8 mouse cellular contexts compared by ENCODE assay signal in the genomic region with DNA sequence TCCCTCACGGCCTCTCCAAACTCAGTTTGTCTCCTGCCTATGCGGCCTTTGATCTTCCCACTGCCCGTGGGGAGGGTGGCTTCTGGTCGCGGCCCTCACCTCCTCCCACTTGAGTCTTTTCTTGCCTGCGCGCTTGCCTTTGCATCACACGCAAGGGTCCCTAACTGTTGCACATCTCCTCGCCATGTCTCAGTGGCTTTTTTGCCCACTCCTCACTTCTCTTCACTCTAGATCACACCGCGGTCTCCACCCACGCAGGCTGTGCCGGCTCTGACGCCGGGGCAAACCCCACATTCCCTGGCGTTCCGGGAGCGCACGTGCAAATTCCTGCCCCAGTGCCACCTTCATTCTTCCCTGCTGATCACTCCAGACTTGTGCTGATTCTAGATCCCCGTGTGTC. TPM values are rescaled to one million over a fixed set of nuclear protein-coding genes. Genes with fewer than 3 reads are reported as not detected.
DNase-seq lines count a peak whose midpoint lies in the region; ATAC-seq and TF ChIP-seq lines count a peak whose summit lies in the region.

No protein-coding gene starts in this region.

- H3K4me2 ChIP-seq in CH12.LX (ENCODE audit: insufficient read depth, low read depth, poor library complexity, severe bottlenecking), result peak overlapping the region; percentile 39; the same call in 1 of the 2 replicates
- peak overlapping the region; percentile 76 for H3K4me2 ChIP-seq in embryonic facial prominence, embryonic 15.5 days (replicated peaks)
- peak overlapping the region; percentile 86 for H3K4me2 ChIP-seq in hindbrain, embryonic 13.5 days
- peak overlapping the region; percentile 90 for H3K4me2 ChIP-seq in liver, embryonic 12.5 days
- H3K4me2 ChIP-seq in neural tube, embryonic 14.5 days (ENCODE audit: low read depth, low read length), result peak overlapping the region; percentile 95

- no peaks in the 10 kb centered on the region for H3K9me3 ChIP-seq in CH12.LX (replicated peaks; ENCODE audit: low read length)
- H3K9me3 ChIP-seq in embryonic facial prominence, embryonic 15.5 days (replicated peaks), result no peaks in the 10 kb centered on the region
- H3K9me3 ChIP-seq in hindbrain, embryonic 13.5 days, result no peaks in the 10 kb centered on the region
- no peaks in the 10 kb centered on the region for H3K9me3 ChIP-seq in liver, embryonic 12.5 days (replicated peaks)
- H3K9me3 ChIP-seq in neural tube, embryonic 14.5 days (ENCODE audit: control insufficient read depth, low read length), result no peaks in the 10 kb centered on the region

- intact Hi-C loops in gastrocnemius, adult 2 months (cut with DNase I), result no loop called here
- intact Hi-C loops in gastrocnemius, postnatal 36 days (cut with DNase I), result loop anchor here (5.0 kb wide), 1 partner anchor 44 kb away; a partner anchor contains a TSS

- H3K79me2 ChIP-seq in CH12.LX (replicated peaks; ENCODE audit: control insufficient read depth, extremely low read depth, insufficient read depth, poor library complexity, severe bottlenecking), result peaks cover 63% of the 10 kb centered on the region

- no peak for TF ChIP-seq EP300 in CH12.LX (IDR thresholded peaks at IDR 0.05; ENCODE audit: low read length)

- in situ Hi-C loops in CH12.LX (cut with MboI; ENCODE audit: low pct_ligation_motif_present, low pct_unique_long_range_greater_than_20kb, low sequenced_read_pairs), result loop anchor here (5.0 kb wide), 1 partner anchor 34 kb away; no protein-coding TSS in a partner anchor

- WGBS in embryonic facial prominence, embryonic 15.5 days, result under 1% methylated on average over 20 of the region's 20 CpGs
- 0% methylated on average over 20 of the region's 20 CpGs for WGBS in hindbrain, embryonic 13.5 days
- WGBS in liver, embryonic 12.5 days (ENCODE audit: insufficient replicate concordance), result 0% methylated on average over 20 of the region's 20 CpGs
- under 1% methylated on average over 20 of the region's 20 CpGs for WGBS in neural tube, embryonic 14.5 days

- peaks cover 41 to 59% of the 10 kb centered on the region in 2 experiments for H3K36me3 ChIP-seq in CH12.LX (replicated peaks in 1 of 2; ENCODE audit: control insufficient read depth in 1 of 2, insufficient read depth in 1 of 2, low read length in 1 of 2)
- peaks cover 47% of the 10 kb centered on the region for H3K36me3 ChIP-seq in embryonic facial prominence, embryonic 15.5 days
- peaks cover 45% of the 10 kb centered on the region for H3K36me3 ChIP-seq in hindbrain, embryonic 13.5 days
- H3K36me3 ChIP-seq in liver, embryonic 12.5 days, result peaks cover 58% of the 10 kb centered on the region
- peaks cover 17% of the 10 kb centered on the region for H3K36me3 ChIP-seq in neural tube, embryonic 14.5 days (ENCODE audit: control insufficient read depth, insufficient read depth, low read length)

- no peak for TF ChIP-seq POLR2A in CH12.LX (IDR thresholded peaks at IDR 0.05; ENCODE audit: low read depth, low read length)

- peak; percentile 45 for DNase-seq in gastrocnemius, adult 2 months
- no peak for DNase-seq in gastrocnemius, postnatal 36 days
- no peak for DNase-seq in CH12.LX (ENCODE audit: extremely low read depth)
- no peak for DNase-seq in urinary bladder, adult 2 months (ENCODE audit: low spot score)

- TF ChIP-seq RAD21 in CH12.LX (IDR thresholded peaks at IDR 0.05; ENCODE audit: low read depth, low read length), result no peak

- peak; percentile 13; the same call in 1 of the 2 replicates for ATAC-seq in embryonic facial prominence, embryonic 15.5 days (ENCODE audit: insufficient number of reproducible peaks, low FRiP score, low TSS enrichment, low read depth)
- no peak; the same call in 1 of the 2 replicates for ATAC-seq in hindbrain, embryonic 13.5 days (ENCODE audit: low FRiP score)
- 0 out of 2 replicates have a peak, but pooled peaks have one; percentile 0 for ATAC-seq in liver, embryonic 12.5 days
- ATAC-seq in neural tube, embryonic 14.5 days (ENCODE audit: low read depth), result no peak; the same call in 1 of the 2 replicates

- no peak for TF ChIP-seq CTCF in gastrocnemius, adult 2 months (IDR thresholded peaks at IDR 0.05)
- no peak for TF ChIP-seq CTCF in CH12.LX (conservative IDR thresholded peaks at IDR 0.05 in 1 of 2, IDR thresholded peaks at IDR 0.05 in 1 of 2; ENCODE audit: low read depth in 2 of 2, low read length in 2 of 2)

- H3K4me3 ChIP-seq in gastrocnemius, adult 2 months, result peak overlapping the region; percentile 89
- H3K4me3 ChIP-seq in CH12.LX (replicated peaks in 1 of 3; ENCODE audit: low read depth in 2 of 3, low read length in 2 of 3, poor library complexity in 1 of 3), result peak overlapping the region; percentile 91 to 93 (median 92)
- H3K4me3 ChIP-seq in embryonic facial prominence, embryonic 15.5 days (replicated peaks), result peak overlapping the region; percentile 99
- H3K4me3 ChIP-seq in hindbrain, embryonic 13.5 days, result peak overlapping the region; percentile 96
- H3K4me3 ChIP-seq in liver, embryonic 12.5 days, result peak overlapping the region; percentile 91
- peak overlapping the region; percentile 87 for H3K4me3 ChIP-seq in neural tube, embryonic 14.5 days (ENCODE audit: low read depth, low read length)

- peaks cover 2 to 31% of the 10 kb centered on the region in 2 experiments; a peak in 3 of 4 replicates for H3K4me1 ChIP-seq in CH12.LX (ENCODE audit: control insufficient read depth in 1 of 2, insufficient read depth in 2 of 2)
- peaks cover 25% of the 10 kb centered on the region for H3K4me1 ChIP-seq in embryonic facial prominence, embryonic 15.5 days
- H3K4me1 ChIP-seq in hindbrain, embryonic 13.5 days (replicated peaks), result peaks cover 41% of the 10 kb centered on the region
- H3K4me1 ChIP-seq in liver, embryonic 12.5 days, result peaks cover 34% of the 10 kb centered on the region
- peaks cover 15% of the 10 kb centered on the region for H3K4me1 ChIP-seq in neural tube, embryonic 14.5 days (ENCODE audit: control insufficient read depth, insufficient read depth, low read length)

- H3K9ac ChIP-seq in CH12.LX (ENCODE audit: insufficient read depth, low read depth), result peak overlapping the region; percentile 74
- H3K9ac ChIP-seq in embryonic facial prominence, embryonic 15.5 days, result peak overlapping the region; percentile 71
- peak overlapping the region; percentile 82 for H3K9ac ChIP-seq in hindbrain, embryonic 13.5 days
- peak overlapping the region; percentile 85 for H3K9ac ChIP-seq in liver, embryonic 12.5 days
- H3K9ac ChIP-seq in neural tube, embryonic 14.5 days (replicated peaks; ENCODE audit: low read depth, low read length), result peak overlapping the region; percentile 76

- H3K27me3 ChIP-seq in CH12.LX (replicated peaks), result no peaks in the 10 kb centered on the region
- no peaks in the 10 kb centered on the region for H3K27me3 ChIP-seq in embryonic facial prominence, embryonic 15.5 days
- H3K27me3 ChIP-seq in hindbrain, embryonic 13.5 days, result no peaks in the 10 kb centered on the region
- H3K27me3 ChIP-seq in liver, embryonic 12.5 days (replicated peaks), result no peaks in the 10 kb centered on the region
- no peaks in the 10 kb centered on the region for H3K27me3 ChIP-seq in neural tube, embryonic 14.5 days (ENCODE audit: control insufficient read depth, insufficient read depth, low read length)

- dilution Hi-C loops in CH12.LX (cut with MboI; ENCODE audit: extremely low pct_ligation_motif_present, extremely low pct_unique_long_range_greater_than_20kb, low sequenced_read_pairs), result no loop called here

- H3K27ac ChIP-seq in gastrocnemius, adult 2 months, result peak overlapping the region; percentile 94
- peak overlapping the region; percentile 57 for H3K27ac ChIP-seq in CH12.LX (ENCODE audit: insufficient read depth, low read depth)
- H3K27ac ChIP-seq in embryonic facial prominence, embryonic 15.5 days (replicated peaks), result peak overlapping the region; percentile 84
- H3K27ac ChIP-seq in hindbrain, embryonic 13.5 days, result peak overlapping the region; percentile 85
- H3K27ac ChIP-seq in liver, embryonic 12.5 days, result peak overlapping the region; percentile 98
- H3K27ac ChIP-seq in neural tube, embryonic 14.5 days (ENCODE audit: low read depth, low read length), result peak overlapping the region; percentile 75

RNA-seq across cellular contexts. Expression of a gene that starts 0.5 kb away (rescaled TPM):
- 10 to 100 TPM; 10.8 to 12.2 TPM for total RNA-seq in gastrocnemius, adult 2 months (2021)
- total RNA-seq in gastrocnemius, postnatal 36 days (2021), result 1 to 10 TPM; 9.3 to 9.9 TPM
- total RNA-seq in CH12.LX (2012; rRNA removed), result 44.7 and 53.7 TPM in 2 replicates
- 56.3 and 56.5 TPM in 2 replicates for total RNA-seq in CH12.LX (2014; rRNA removed)
- polyA plus RNA-seq in CH12.LX (2012; ENCODE audit: insufficient read length, low read depth), result 53.3 and 55.1 TPM in 2 replicates
- polyA plus RNA-seq in embryonic facial prominence, embryonic 15.5 days (2015; fragmentation: Nextera tagmentation; extraction: Ambion mirVana), result 33.0 and 35.0 TPM in 2 replicates
- polyA plus RNA-seq in hindbrain, embryonic 13.5 days (2015; fragmentation: Nextera tagmentation; extraction: Ambion mirVana), result 38.2 and 38.9 TPM in 2 replicates
- 33.0 and 34.9 TPM in 2 replicates for polyA plus RNA-seq in liver, embryonic 12.5 days (2016; fragmentation: Nextera tagmentation; extraction: Ambion mirVana)
- polyA plus RNA-seq in neural tube, embryonic 14.5 days (2014; fragmentation: Nextera tagmentation; extraction: Ambion mirVana), result 40.5 and 49.4 TPM in 2 replicates
- polyA plus RNA-seq in urinary bladder, adult 2 months (2012; rRNA removed), result 23.2 and 24.0 TPM in 2 replicates

RNA-seq across cellular contexts. Expression of a gene that starts 0.6 kb away (rescaled TPM):
- 10 to 100 TPM; 11.8 to 14.1 TPM for total RNA-seq in gastrocnemius, adult 2 months (2021)
- 10 to 100 TPM; 11.4 to 12.5 TPM for total RNA-seq in gastrocnemius, postnatal 36 days (2021)
- total RNA-seq in CH12.LX (2012; rRNA removed), result 36.0 and 39.3 TPM in 2 replicates
- total RNA-seq in CH12.LX (2014; rRNA removed), result 40.4 and 40.8 TPM in 2 replicates
- polyA plus RNA-seq in CH12.LX (2012; ENCODE audit: insufficient read length, low read depth), result 20.3 and 23.1 TPM in 2 replicates
- polyA plus RNA-seq in embryonic facial prominence, embryonic 15.5 days (2015; fragmentation: Nextera tagmentation; extraction: Ambion mirVana), result 18.4 and 20.2 TPM in 2 replicates
- polyA plus RNA-seq in hindbrain, embryonic 13.5 days (2015; fragmentation: Nextera tagmentation; extraction: Ambion mirVana), result 8.7 and 9.0 TPM in 2 replicates
- polyA plus RNA-seq in liver, embryonic 12.5 days (2016; fragmentation: Nextera tagmentation; extraction: Ambion mirVana), result 24.6 and 25.0 TPM in 2 replicates
- 7.8 and 8.4 TPM in 2 replicates for polyA plus RNA-seq in neural tube, embryonic 14.5 days (2014; fragmentation: Nextera tagmentation; extraction: Ambion mirVana)
- 5.7 and 6.1 TPM in 2 replicates for polyA plus RNA-seq in urinary bladder, adult 2 months (2012; rRNA removed)

RNA-seq across cellular contexts. Expression of a gene that starts 42.2 kb away (rescaled TPM):
- 10 to 100 TPM; 52.7 to 55.2 TPM for total RNA-seq in gastrocnemius, adult 2 months (2021)
- 10 to 100 TPM; 51.3 to 55.1 TPM for total RNA-seq in gastrocnemius, postnatal 36 days (2021)
- total RNA-seq in CH12.LX (2012; rRNA removed), result 40.9 and 104 TPM in 2 replicates
- total RNA-seq in CH12.LX (2014; rRNA removed), result 14.9 and 17.4 TPM in 2 replicates
- polyA plus RNA-seq in CH12.LX (2012; ENCODE audit: insufficient read length, low read depth), result 20.8 and 23.8 TPM in 2 replicates
- 43.3 and 45.4 TPM in 2 replicates for polyA plus RNA-seq in embryonic facial prominence, embryonic 15.5 days (2015; fragmentation: Nextera tagmentation; extraction: Ambion mirVana)
- polyA plus RNA-seq in hindbrain, embryonic 13.5 days (2015; fragmentation: Nextera tagmentation; extraction: Ambion mirVana), result 44.9 and 47.2 TPM in 2 replicates
- polyA plus RNA-seq in liver, embryonic 12.5 days (2016; fragmentation: Nextera tagmentation; extraction: Ambion mirVana), result 32.6 and 33.7 TPM in 2 replicates
- 28.1 and 31.3 TPM in 2 replicates for polyA plus RNA-seq in neural tube, embryonic 14.5 days (2014; fragmentation: Nextera tagmentation; extraction: Ambion mirVana)
- polyA plus RNA-seq in urinary bladder, adult 2 months (2012; rRNA removed), result 110 and 143 TPM in 2 replicates

RNA-seq across cellular contexts. Expression of a gene that starts 44.8 kb away (rescaled TPM):
- total RNA-seq in gastrocnemius, adult 2 months (2021), result 10 to 100 TPM; 13.7 to 14.5 TPM
- total RNA-seq in gastrocnemius, postnatal 36 days (2021), result 10 to 100 TPM; 11.8 to 13.5 TPM
- total RNA-seq in CH12.LX (2012; rRNA removed), result 361 and 433 TPM in 2 replicates
- total RNA-seq in CH12.LX (2014; rRNA removed), result 350 and 356 TPM in 2 replicates
- polyA plus RNA-seq in CH12.LX (2012; ENCODE audit: insufficient read length, low read depth), result 367 and 386 TPM in 2 replicates
- polyA plus RNA-seq in embryonic facial prominence, embryonic 15.5 days (2015; fragmentation: Nextera tagmentation; extraction: Ambion mirVana), result 81.3 and 83.1 TPM in 2 replicates
- polyA plus RNA-seq in hindbrain, embryonic 13.5 days (2015; fragmentation: Nextera tagmentation; extraction: Ambion mirVana), result 82.7 and 85.7 TPM in 2 replicates
- 53.9 and 56.3 TPM in 2 replicates for polyA plus RNA-seq in liver, embryonic 12.5 days (2016; fragmentation: Nextera tagmentation; extraction: Ambion mirVana)
- 80.4 and 83.6 TPM in 2 replicates for polyA plus RNA-seq in neural tube, embryonic 14.5 days (2014; fragmentation: Nextera tagmentation; extraction: Ambion mirVana)
- polyA plus RNA-seq in urinary bladder, adult 2 months (2012; rRNA removed), result 60.7 and 75.2 TPM in 2 replicates

RNA-seq across cellular contexts. Expression of a gene that starts 44.8 kb away (rescaled TPM):
- total RNA-seq in gastrocnemius, adult 2 months (2021), result 10 to 100 TPM; 55.8 to 59.5 TPM
- total RNA-seq in gastrocnemius, postnatal 36 days (2021), result 10 to 100 TPM; 48.7 to 58.4 TPM
- total RNA-seq in CH12.LX (2012; rRNA removed), result 24.8 and 32.5 TPM in 2 replicates
- 9.0 and 15.8 TPM in 2 replicates for total RNA-seq in CH12.LX (2014; rRNA removed)
- 45.4 and 52.6 TPM in 2 replicates for polyA plus RNA-seq in CH12.LX (2012; ENCODE audit: insufficient read length, low read depth)
- polyA plus RNA-seq in embryonic facial prominence, embryonic 15.5 days (2015; fragmentation: Nextera tagmentation; extraction: Ambion mirVana), result 141 and 147 TPM in 2 replicates
- 87.5 and 90.8 TPM in 2 replicates for polyA plus RNA-seq in hindbrain, embryonic 13.5 days (2015; fragmentation: Nextera tagmentation; extraction: Ambion mirVana)
- 43.4 and 45.8 TPM in 2 replicates for polyA plus RNA-seq in liver, embryonic 12.5 days (2016; fragmentation: Nextera tagmentation; extraction: Ambion mirVana)
- 91.5 and 101 TPM in 2 replicates for polyA plus RNA-seq in neural tube, embryonic 14.5 days (2014; fragmentation: Nextera tagmentation; extraction: Ambion mirVana)
- polyA plus RNA-seq in urinary bladder, adult 2 months (2012; rRNA removed), result 93.6 and 98.7 TPM in 2 replicates

Comparison
In these comparisons a context has a peak if more than half of its experiments do, and no peak if none do; other contexts are left out.
1. H3K4me2 ChIP-seq: peak in every context shown above with its lines; median percentile 95 in neural tube, embryonic 14.5 days; 90 in liver, embryonic 12.5 days; 86 in hindbrain, embryonic 13.5 days; 76 in embryonic facial prominence, embryonic 15.5 days; 39 in CH12.LX.
2. ATAC-seq: peak in embryonic facial prominence, embryonic 15.5 days (single experiment) and liver, embryonic 12.5 days (single experiment); none in hindbrain, embryonic 13.5 days (single experiment) and neural tube, embryonic 14.5 days (single experiment).
3. Peak in every context shown above with its lines, with median percentiles within 50 percentile points of each other: H3K27ac ChIP-seq, H3K4me3 ChIP-seq and H3K9ac ChIP-seq.